Mouse (Mus musculus): ENCODE results near the gene Olfr381.
"Not testable (repeated sequence)": the region's sequence is repeated elsewhere in the genome, so short reads cannot be mapped to it uniquely, and the experiment has no call there.

Olfr381 gene

GRCm38 (mm10) chr11:73491503-73491902, at the start of gene Olfr381:
Gene Olfr381, minus strand, starts transcription at chr11:73491603.
- DNase-seq = no peak

GRCm38 (mm10) chr11:73528971-73529370, 37.6 kb upstream of the Olfr381 start:
- not testable (repeated sequence) for DNase-seq

- DNase-seq = no peak
Measured at GRCm38 (mm10) chr11:73517097-73517496, 25.7 kb upstream of the Olfr381 start, which contains the start of gene Olfr382. Gene Olfr382, minus strand, starts transcription at chr11:73517197.

- no peak for DNase-seq
Measured at GRCm38 (mm10) chr11:73457408-73457807, 34.0 kb downstream of the Olfr381 start, which contains the start of gene Olfr380. Gene Olfr380, minus strand, starts transcription at chr11:73457508.

All from right cerebral cortex, postnatal 4 days (tissue).